Mouse (Mus musculus): Measurements from ENCODE around the gene Kcnq2. TPM values are rescaled to one million over a fixed set of nuclear protein-coding genes. Genes with fewer than 3 reads are reported as not detected.

Gene Kcnq2
- total RNA-seq, 1 experiment = 4.6 TPM

- Histone ChIP-seq H3K9ac (ENCODE audit: insufficient read depth, low read depth, low read length, poor library complexity, severe bottlenecking) (no peak overlapping the region), H3K9me3 (ENCODE audit: control insufficient read depth, insufficient read depth, low read depth, low read length) (no peaks in the 10 kb centered on the region), H3K27ac (ENCODE audit: insufficient read depth, low read depth, low read length, poor library complexity, severe bottlenecking) (no peak overlapping the region), H3K4me1 (ENCODE audit: control insufficient read depth in 2 of 2, insufficient read depth in 2 of 2, low read length in 2 of 2, poor library complexity in 1 of 2) (peaks cover 14 to 17% of the 10 kb centered on the region in 2 experiments), H3K36me3 (ENCODE audit: control insufficient read depth, insufficient read depth, low read length, poor library complexity, severe bottlenecking) (no peaks in the 10 kb centered on the region), H3K4me3 (ENCODE audit: insufficient read depth in 1 of 2, low read depth in 1 of 2, low read length in 2 of 2, poor library complexity in 1 of 2, severe bottlenecking in 1 of 2) (no peak overlapping the region)
- no peak for TF ChIP-seq ZC3H11A (IDR thresholded peaks at IDR 0.05; ENCODE audit: borderline replicate concordance, low read depth, low read length)
- no peak for TF ChIP-seq ZNF384 (IDR thresholded peaks at IDR 0.05; ENCODE audit: low read depth, low read length)
- no peak for TF ChIP-seq MAFK (IDR thresholded peaks at IDR 0.05; ENCODE audit: insufficient read depth, low read depth, low read length)
- no peak for TF ChIP-seq HCFC1 (IDR thresholded peaks at IDR 0.05; ENCODE audit: borderline replicate concordance, insufficient read depth, low read length)
- no peak for TF ChIP-seq CHD2 (IDR thresholded peaks at IDR 0.05; ENCODE audit: low read depth, low read length)
- DNase-seq (ENCODE audit: low read depth, low spot score) = no peak
- in situ Hi-C loops (cut with MboI; ENCODE audit: low sequenced_read_pairs in 2 of 2, unreplicated experiment in 2 of 2) = no loop called here
These were observed 9.2 kb downstream of the Kcnq2 start for GRCm38 (mm10) chr2:181125726-181126455.

DNA sequence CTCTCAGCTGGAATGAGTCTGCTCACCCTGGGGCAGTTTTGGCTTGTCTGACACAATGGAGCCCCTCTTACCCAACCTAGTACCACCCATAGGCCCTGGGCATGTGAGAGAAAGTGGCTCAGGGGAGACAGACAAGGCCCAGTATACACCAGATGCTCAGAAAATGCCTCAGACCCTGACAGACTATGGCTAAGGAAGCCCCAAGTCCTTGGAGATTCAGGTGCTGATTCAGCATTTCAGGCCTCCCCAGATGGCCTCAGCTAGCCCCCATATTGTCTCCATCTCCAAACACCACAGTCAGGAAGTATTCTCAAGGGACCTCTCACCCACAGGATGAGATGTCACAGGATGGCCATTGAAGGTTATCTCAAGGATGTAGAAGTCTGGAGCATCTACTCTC lies 12.5 kb downstream of the Kcnq2 start:
- H3K4me3 ChIP-seq (ENCODE audit: insufficient read depth in 1 of 2, low read depth in 1 of 2, low read length in 2 of 2, poor library complexity in 1 of 2, severe bottlenecking in 1 of 2) = no peak overlapping the region
- H3K9ac ChIP-seq (ENCODE audit: insufficient read depth, low read depth, low read length, poor library complexity, severe bottlenecking) = no peak overlapping the region
- in situ Hi-C loops (cut with MboI; ENCODE audit: low sequenced_read_pairs in 2 of 2, unreplicated experiment in 2 of 2) = no loop called here
- H3K9me3 ChIP-seq (ENCODE audit: control insufficient read depth, insufficient read depth, low read depth, low read length) = no peaks in the 10 kb centered on the region
- H3K27ac ChIP-seq (ENCODE audit: insufficient read depth, low read depth, low read length, poor library complexity, severe bottlenecking) = no peak overlapping the region
- H3K4me1 ChIP-seq (ENCODE audit: control insufficient read depth in 2 of 2, insufficient read depth in 2 of 2, low read length in 2 of 2, poor library complexity in 1 of 2) = peaks cover 7 to 9% of the 10 kb centered on the region in 2 experiments
- no peak for DNase-seq (ENCODE audit: low read depth, low spot score)
- H3K36me3 ChIP-seq (ENCODE audit: control insufficient read depth, insufficient read depth, low read length, poor library complexity, severe bottlenecking) = no peaks in the 10 kb centered on the region
- TF ChIP-seq MAFK (IDR thresholded peaks at IDR 0.05; ENCODE audit: insufficient read depth, low read depth, low read length) = peak; percentile 68; the same call in 1 of the 2 replicates
- TF ChIP-seq ZC3H11A (IDR thresholded peaks at IDR 0.05; ENCODE audit: borderline replicate concordance, low read depth, low read length) = no peak

DNA sequence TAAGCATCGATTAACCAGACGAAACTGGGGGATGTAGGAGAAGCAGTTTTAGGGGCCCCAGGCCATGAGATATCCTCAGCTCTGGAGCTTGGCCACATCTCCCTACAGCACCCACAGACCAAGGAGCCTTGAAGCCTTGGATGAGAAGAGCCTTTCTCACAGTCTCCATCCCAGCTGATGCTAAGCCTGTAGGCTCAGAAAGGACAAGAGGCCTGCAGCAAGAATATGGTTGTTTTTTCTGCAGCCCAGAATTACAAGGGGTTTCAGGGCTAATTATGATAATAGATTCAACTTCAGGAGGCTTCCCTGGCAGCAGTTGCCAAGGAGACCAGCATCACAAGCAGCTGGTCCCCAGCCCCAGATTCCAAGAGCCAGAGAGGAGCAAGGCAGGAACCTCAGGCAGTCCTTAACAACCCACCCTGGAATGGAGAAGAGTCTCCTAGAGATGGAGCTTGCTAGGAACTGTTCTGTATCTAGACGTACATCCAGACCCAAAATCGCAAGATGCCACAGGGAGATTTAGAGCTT lies 14.1 kb downstream of the Kcnq2 start:
- Histone ChIP-seq H3K27ac (ENCODE audit: insufficient read depth, low read depth, low read length, poor library complexity, severe bottlenecking) (no peak overlapping the region), H3K4me1 (ENCODE audit: control insufficient read depth in 2 of 2, insufficient read depth in 2 of 2, low read length in 2 of 2, poor library complexity in 1 of 2) (no peaks in the 10 kb centered on the region), H3K36me3 (ENCODE audit: control insufficient read depth, insufficient read depth, low read length, poor library complexity, severe bottlenecking) (no peaks in the 10 kb centered on the region), H3K4me3 (ENCODE audit: insufficient read depth in 1 of 2, low read depth in 1 of 2, low read length in 2 of 2, poor library complexity in 1 of 2, severe bottlenecking in 1 of 2) (no peak overlapping the region), H3K9me3 (ENCODE audit: control insufficient read depth, insufficient read depth, low read depth, low read length) (no peaks in the 10 kb centered on the region), H3K9ac (ENCODE audit: insufficient read depth, low read depth, low read length, poor library complexity, severe bottlenecking) (no peak overlapping the region)
- DNase-seq (ENCODE audit: low read depth, low spot score) = no peak
- in situ Hi-C loops (cut with MboI; ENCODE audit: low sequenced_read_pairs in 2 of 2, unreplicated experiment in 2 of 2) = no loop called here
- TF ChIP-seq HCFC1 (IDR thresholded peaks at IDR 0.05; ENCODE audit: borderline replicate concordance, insufficient read depth, low read length) (no peak), ZC3H11A (IDR thresholded peaks at IDR 0.05; ENCODE audit: borderline replicate concordance, low read depth, low read length) (no peak), CHD2 (IDR thresholded peaks at IDR 0.05; ENCODE audit: low read depth, low read length) (no peak), MAFK (IDR thresholded peaks at IDR 0.05; ENCODE audit: insufficient read depth, low read depth, low read length) (no peak), ZNF384 (IDR thresholded peaks at IDR 0.05; ENCODE audit: low read depth, low read length) (no peak)

GRCm38 (mm10) chr2:181119952-181120351 lies 15.1 kb downstream of the Kcnq2 start:
- no peak overlapping the region for H3K9ac ChIP-seq (ENCODE audit: insufficient read depth, low read depth, low read length, poor library complexity, severe bottlenecking)
- H3K36me3 ChIP-seq (ENCODE audit: control insufficient read depth, insufficient read depth, low read length, poor library complexity, severe bottlenecking) = no peaks in the 10 kb centered on the region
- H3K4me1 ChIP-seq (ENCODE audit: control insufficient read depth in 2 of 2, insufficient read depth in 2 of 2, low read length in 2 of 2, poor library complexity in 1 of 2) = no peaks in the 10 kb centered on the region
- TF ChIP-seq CHD2 (IDR thresholded peaks at IDR 0.05; ENCODE audit: low read depth, low read length) (no peak), HCFC1 (IDR thresholded peaks at IDR 0.05; ENCODE audit: borderline replicate concordance, insufficient read depth, low read length) (no peak), ZC3H11A (IDR thresholded peaks at IDR 0.05; ENCODE audit: borderline replicate concordance, low read depth, low read length) (no peak), MAFK (IDR thresholded peaks at IDR 0.05; ENCODE audit: insufficient read depth, low read depth, low read length) (no peak), ZNF384 (IDR thresholded peaks at IDR 0.05; ENCODE audit: low read depth, low read length) (no peak)
- H3K4me3 ChIP-seq (ENCODE audit: insufficient read depth in 1 of 2, low read depth in 1 of 2, low read length in 2 of 2, poor library complexity in 1 of 2, severe bottlenecking in 1 of 2) = no peak overlapping the region
- no peak for DNase-seq (ENCODE audit: low read depth, low spot score)
- in situ Hi-C loops (cut with MboI; ENCODE audit: low sequenced_read_pairs in 2 of 2, unreplicated experiment in 2 of 2) = no loop called here
- no peak overlapping the region for H3K27ac ChIP-seq (ENCODE audit: insufficient read depth, low read depth, low read length, poor library complexity, severe bottlenecking)
- H3K9me3 ChIP-seq (ENCODE audit: control insufficient read depth, insufficient read depth, low read depth, low read length) = no peaks in the 10 kb centered on the region

Measured in ES-E14 (cell line).